Mouse (Mus musculus) adrenal gland, adult 18-20 months (tissue): ENCODE data around the gene Impg1. TPM values are rescaled to one million over a fixed set of nuclear protein-coding genes. Genes with fewer than 3 reads are reported as not detected.

Experiments
- DNase-seq, 2 experiments: peaks; one replicate each; pipeline ENCODE4 v3.0.0; 2021 to 2022; ENCODE audit warnings: low spot score in 2 of 2
- total RNA-seq, 2 experiments: library from RNA; stranded (reverse); gene quantifications; 1 replicate in 1 of 2; 2 replicates in 1 of 2; pipeline ENCODE4 v1.2.3; 2021

Impg1 gene
- total RNA-seq, 2 experiments from 2014 or later: not detected

GRCm38 (mm10) chr9:80286845-80287244 is 178.4 kb downstream of the Impg1 start:
- no peak for DNase-seq

GRCm38 (mm10) chr9:80284539-80285174 is 180.6 kb downstream of the Impg1 start:
- DNase-seq: no peak

DNA sequence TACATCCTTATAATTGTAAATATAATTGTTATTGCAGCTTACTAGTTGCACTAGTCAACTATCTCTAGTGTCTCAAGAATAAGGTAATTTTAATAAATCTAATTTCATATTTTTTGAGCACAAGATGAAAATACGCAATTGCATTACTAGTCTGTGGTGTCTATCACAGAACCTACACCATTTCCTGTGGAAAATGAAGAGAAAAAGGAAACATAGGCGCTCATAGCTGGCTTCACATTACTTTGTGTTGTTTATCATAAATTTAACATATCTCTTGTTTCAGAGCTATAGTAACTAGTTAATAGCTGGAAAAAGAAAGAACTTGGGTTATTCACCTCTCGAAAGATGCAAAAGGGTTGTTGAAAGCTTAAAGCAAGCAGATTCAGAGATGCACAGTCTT is 182.9 kb downstream of the Impg1 start:
- no peak for DNase-seq

- DNase-seq: no peak
These were observed 184.6 kb downstream of the Impg1 start for GRCm38 (mm10) chr9:80280724-80281123.

DNA sequence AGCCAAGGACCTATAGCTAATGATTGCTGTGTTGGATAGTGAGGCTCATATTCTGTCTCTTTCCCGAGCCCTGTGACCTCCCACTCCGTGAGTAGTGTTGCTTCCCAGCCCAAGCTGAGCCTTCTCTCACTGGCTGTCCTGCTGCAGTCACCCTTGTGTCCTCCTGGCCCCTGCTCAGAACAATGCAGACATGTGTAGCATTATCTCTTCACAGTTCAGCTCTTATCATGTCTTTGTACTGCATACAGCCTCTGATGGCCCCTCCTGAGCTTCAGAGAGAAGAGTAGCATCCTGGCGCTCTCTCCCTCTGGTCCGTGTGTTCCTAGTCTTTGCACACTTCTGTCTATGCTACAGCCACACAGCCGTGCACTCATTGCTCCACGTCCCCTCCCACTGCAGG is 187.5 kb downstream of the Impg1 start:
- no peak for DNase-seq

DNA sequence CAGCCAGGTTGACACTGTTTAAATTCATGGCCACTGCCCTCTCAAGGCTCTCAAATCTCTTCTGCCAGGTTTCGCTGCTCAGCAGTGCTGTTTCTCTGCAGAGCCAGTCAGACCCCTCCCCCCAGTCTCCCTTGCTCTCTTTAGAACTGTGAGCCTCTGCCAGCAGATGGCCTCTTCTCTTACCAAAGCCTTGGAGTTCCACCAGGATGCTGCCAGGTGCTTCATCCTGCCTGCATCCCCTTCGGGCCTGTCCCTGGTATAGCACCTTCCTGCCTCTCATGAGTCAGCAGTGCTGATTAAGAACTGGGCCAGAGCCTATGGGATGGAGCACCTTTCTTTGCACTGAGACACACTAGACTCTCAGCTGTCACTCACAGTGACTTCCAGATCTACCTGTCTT is 188.1 kb downstream of the Impg1 start:
- DNase-seq: no peak

DNA sequence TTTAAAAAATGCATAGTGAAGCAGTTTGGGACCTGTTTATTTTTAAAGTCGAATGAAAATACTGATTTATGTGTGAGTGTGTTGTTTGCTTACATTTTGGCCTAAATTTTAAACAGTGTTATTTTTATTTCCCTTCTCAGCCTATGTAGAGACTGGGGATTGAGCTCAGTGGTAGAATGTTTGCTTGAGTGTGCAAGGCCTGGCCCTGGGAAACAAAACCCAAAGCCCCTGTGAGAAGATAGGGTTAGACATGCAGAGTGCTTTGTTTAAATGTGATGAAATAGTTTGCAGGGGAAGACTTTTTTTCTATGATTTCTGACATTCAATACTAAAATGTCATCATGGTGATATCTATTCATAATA is 189.5 kb downstream of the Impg1 start:
- no peak for DNase-seq

DNA sequence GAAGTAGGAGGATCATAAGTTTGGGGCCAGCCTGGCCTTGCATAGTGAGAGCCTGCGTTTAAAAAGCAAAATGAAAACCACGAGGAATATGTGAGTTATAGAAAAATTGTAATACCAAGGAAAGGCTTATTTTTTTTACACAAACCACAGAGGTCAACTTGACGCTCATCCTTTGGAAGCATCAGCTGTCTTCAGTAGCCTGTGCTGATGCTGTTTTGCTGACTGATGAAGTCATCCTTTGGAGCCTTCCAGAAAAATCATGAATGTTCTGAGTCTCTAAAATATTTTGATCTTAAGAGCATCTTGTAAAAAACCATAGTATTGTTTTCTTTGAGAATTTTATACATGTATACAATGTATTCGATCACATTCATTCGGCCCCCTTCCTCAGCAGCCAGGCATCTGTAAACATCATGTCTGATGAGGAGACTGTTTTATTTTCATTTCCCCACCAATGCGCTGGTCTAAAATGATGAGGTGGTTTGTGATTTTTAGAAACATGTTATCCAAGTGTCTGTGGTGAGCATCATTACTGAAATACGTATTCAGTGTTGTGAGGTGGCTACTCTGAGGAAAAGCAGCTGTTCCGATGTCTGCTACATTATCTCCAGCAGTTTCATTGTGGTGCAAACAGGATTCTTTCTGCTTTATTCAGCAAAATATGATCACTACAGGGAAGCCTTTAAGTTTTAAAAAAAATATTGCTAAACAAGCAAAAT is 190.1 kb downstream of the Impg1 start:
- DNase-seq: no peak

- no peak for DNase-seq
These were observed 192.3 kb downstream of the Impg1 start for GRCm38 (mm10) chr9:80272951-80273350.

DNA sequence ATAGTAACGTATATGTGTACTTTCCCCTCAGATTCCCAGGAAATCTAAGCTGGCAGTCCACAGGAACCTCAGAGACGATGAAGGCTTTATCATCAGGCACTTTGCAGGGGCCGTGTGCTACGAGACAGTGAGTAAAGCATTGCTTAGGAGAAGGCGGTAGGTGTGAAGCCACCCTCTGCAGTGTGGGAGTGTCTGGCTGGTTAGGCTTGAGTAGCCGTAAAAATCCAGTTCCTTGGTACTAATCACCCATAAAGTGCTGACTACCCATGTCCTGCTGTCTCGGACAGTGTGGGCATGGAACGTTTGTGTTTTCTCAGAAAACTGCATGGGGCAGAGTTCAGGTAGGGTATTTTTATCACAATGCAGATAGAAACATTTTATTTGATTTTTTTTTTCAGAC is 195.7 kb downstream of the Impg1 start:
- DNase-seq: no peak

DNA sequence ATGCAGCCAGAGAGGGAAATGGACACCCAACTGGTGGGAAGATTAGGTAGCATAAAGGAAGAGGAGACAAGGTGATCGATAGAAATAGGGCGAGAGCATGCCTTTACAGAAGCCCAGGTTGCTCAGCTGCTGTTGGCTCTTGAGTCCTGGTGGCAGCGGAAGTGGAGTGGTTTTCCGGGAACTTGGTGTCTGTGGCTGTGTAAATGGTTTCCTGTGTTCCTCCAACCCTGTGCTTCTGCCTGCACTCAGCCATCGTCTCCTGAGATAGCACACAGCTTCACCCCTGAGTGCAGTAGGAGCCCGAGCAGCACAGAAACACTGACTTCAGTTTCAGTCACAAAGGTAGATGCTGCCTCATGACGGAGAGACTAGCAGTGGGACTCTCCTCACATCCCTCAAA is 198.8 kb downstream of the Impg1 start:
- no peak for DNase-seq

GRCm38 (mm10) chr9:80266086-80266485 is 199.2 kb downstream of the Impg1 start:
- DNase-seq: no peak
